Mouse (Mus musculus) urinary bladder, postnatal 14 days (tissue): ENCODE results near the gene Ogg1.
A peak's percentile ranks its signal among the peaks of the same experiment; 100 is the strongest.

Experiments
- DNase-seq: peaks from one replicate; pipeline ENCODE4 v3.0.0; 2021; ENCODE audit warnings: low spot score

Ogg1 gene

DNA sequence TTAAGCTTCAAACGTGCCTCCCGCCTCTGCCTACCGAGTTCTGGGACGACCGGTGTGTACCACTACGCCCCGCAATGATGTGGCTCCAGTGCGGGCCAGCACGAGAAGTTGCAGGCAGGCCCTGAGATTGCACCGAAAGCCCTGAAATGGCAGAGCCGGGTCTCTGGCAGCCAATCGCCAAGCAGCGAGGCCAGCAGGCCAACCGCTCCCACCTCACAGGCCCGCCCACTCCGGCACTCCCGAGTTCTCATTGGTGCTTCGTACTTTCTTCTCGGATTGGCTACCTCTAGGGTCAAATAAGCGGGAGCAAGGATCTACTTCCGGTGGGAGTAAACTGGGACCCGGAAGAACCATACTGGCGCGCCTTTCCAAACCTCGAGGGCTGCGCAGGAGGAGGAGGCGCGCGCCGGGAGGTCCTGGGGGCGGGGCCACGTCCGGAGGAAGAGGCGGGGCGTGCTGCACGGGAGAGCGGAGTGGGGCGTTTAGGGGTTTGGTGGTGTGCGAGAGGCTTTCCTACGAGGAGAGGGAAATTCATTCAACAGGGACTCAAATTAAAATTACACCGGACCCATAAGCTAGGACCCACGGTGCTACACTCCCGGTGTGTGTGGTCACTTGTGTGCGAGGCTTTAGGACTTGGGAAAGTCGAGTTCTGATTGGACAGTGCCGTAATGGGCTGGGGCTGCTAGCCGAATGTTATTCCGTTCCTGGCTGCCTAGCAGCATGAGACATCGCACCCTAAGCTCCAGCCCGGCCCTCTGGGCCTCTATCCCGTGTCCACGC is at the start of gene Ogg1:
Gene Ogg1, plus strand, starts transcription at position 440 of the 783 bp plus-strand sequence.
- peak; percentile 98 for DNase-seq

DNA sequence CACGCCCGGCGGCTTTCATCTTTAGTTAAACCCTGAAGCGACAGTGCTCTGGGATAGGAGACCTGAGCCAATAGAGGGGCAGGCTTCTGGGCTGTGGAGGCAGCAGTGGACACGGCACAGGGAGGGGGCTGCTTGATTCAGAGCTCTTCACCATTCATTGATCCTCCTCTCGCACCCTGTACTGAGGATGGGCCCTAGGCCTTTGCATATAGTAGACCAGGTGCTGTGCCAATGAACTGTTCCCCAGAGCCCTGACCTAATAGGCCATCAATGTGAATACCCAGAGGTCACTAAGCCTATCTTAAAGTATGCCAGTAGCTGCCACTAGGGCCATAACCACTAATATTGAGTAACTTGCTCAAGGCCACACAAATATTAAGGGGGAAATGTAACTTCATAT is 45.1 kb upstream of the Ogg1 start:
- DNase-seq: no peak

DNA sequence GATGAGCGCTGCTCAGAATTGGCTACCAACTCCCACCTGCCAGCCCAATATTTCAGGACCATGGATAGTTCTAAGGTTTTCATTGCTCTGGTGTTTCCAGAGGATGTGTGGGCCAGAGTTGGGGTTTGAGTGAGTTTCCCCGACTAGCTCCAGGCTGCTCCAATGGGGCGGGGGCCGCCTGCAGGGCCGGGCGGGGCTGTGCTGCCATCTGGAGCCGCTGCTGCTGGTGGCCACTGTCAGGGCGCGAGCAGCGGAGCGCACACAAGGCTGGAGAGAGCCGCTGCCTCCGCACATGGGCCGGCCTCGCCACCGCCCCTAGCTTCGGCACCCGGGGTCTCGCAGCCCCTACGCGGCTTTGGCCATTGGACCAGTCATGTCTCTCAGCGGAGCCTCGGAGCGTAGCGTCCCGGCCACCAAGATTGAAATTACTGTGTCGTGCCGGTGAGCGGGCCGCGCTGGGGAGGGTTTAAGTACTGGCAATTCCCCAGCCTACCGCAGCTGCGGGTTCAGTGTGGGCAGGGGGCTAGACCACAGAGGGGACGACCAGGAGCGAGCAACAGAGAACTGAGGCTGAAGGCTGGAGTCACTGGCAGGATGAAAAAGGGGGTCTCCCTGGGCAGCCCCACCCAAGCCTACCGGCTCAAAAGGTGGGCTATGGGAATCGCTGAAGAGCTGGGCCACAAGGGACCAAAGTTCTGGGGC is 44.5 kb upstream of the Ogg1 start, which contains the start of gene Cpne9:
Gene Cpne9, plus strand, starts transcription at position 207 of the 702 bp plus-strand sequence.
- DNase-seq: no peak

DNA sequence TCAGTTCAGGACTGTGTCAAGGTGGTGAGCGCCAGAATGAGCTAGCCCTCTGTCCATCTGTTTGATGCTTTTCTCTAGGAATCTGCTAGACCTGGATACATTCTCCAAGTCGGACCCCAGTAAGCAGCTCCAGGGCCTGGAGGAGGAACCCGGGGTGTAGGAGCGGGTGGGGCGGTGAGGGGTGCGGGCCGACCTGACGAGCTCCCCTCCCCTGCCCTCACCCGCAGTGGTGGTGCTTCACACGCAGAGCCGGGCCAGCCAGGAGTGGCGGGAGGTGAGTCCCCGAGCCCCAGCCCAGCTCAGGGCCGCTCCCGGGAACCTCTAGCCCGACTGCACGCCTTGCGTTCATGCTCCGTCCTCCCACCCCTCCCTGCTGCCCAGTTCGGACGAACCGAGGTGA is 43.8 kb upstream of the Ogg1 start:
- no peak for DNase-seq

DNA sequence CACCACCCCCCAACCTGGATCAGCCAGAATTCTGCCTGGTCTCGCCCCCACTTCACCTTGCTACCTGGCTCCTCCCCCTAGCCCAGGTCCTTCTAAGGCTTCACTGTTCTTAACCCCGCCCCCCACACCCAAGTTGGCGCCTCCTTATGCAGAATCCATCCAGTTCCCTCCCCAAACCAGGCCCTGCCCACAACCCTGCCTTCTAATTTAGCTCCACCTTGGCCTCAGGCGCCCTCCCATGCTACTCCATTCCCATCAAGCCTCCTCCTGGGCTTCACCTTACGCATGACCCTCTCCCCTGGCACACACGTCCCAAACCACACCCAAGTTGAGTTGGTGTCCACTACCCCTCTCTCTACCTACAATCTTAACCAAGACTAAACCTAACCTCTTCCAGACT is 43.3 kb upstream of the Ogg1 start:
- DNase-seq: no peak

DNA sequence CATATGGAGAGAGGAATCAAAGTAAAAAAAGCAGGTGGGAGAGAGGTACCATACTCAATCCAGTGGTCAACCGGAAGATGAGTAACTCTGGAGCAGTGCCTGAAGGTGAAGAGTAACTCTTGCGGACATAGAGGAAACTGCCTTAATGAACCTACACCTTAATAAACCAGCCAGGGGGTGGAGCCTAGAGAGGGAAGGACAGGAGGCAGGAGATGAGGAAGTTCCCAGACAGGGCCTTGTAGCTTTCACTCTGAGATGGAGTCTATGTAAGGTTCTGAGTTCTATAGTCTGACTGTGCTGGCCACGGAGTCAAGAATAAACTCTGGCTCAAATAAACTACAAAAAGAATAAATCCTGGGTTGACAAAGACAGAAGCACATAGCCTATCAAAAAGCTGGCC is 41.8 kb upstream of the Ogg1 start:
- DNase-seq: no peak

DNA sequence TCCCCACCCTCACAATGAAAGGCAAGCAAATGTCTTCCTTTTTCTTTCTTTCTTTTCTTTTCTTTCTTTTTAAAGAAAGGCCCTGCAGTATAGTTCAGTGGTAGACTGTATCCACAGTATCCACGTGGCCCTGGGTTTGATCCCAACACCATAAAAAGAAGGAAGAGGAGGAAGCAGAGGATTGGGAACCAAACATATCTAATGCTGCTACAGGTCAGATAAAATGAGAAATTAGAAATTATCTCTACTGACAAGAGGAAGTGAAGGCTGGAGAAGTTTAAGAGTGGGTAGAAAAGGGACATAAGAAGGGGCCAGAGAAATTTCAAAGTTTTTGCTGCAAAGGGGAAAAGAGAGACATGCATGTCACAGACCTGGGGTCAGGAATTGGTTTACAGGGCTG is 40.5 kb upstream of the Ogg1 start:
- no peak for DNase-seq

DNA sequence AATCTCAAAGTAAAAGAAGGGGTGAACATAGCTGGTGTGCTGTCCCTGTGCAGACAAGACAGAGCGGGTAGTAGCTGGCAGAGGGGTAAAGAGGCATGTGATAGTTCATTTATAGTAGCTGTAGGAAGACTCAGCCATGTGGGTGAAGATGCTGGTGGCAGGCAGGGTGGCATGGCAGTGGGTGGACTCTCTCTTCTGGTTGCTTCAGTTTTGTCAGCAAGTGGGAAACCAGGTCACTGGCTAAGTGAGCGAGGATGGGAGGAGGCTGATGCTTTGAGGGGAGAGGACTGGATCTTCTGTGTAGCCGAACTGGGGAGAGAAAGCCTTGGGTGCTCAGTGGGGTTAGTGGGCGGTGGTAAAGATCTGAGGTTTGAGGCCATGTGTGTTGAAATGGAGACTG is 39.5 kb upstream of the Ogg1 start:
- no peak for DNase-seq

DNA sequence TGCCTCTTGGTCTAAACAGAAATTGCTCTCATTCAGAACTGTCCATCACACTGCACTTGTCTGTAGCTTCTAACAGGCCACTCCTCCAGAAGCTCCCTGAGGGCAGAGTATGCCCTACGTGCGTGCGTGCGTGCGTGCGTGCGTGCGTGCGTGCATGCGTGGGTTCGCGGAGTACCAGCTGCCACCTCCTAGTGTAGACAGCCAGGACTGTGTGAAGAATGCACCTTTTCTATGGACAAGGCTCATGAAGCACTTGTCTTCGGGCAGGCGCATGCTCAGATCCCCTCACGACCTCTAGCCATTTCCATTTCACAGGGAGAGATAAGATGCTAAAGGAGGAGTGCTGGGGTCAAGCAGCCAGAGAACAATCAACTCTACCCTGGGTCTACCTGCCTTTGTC is 37.4 kb upstream of the Ogg1 start:
- DNase-seq: no peak

DNA sequence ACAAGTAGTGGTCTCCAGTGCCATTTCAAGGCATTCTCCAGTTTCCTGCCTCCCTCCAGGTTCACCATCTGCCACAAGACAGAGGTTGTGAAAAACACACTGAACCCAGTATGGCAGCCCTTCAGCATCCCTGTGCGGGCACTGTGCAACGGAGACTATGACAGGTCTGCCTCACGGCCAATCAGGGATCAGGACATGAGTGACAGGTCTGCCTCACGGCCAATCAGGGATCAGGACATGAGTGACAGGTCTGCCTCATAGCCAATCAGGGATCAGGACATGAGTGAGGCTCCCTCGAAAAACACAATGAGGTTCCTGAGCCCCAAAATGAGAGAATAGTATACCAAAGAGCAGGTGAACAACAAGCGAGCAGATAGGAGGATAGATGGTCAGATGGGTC is 36.4 kb upstream of the Ogg1 start:
- DNase-seq: no peak

DNA sequence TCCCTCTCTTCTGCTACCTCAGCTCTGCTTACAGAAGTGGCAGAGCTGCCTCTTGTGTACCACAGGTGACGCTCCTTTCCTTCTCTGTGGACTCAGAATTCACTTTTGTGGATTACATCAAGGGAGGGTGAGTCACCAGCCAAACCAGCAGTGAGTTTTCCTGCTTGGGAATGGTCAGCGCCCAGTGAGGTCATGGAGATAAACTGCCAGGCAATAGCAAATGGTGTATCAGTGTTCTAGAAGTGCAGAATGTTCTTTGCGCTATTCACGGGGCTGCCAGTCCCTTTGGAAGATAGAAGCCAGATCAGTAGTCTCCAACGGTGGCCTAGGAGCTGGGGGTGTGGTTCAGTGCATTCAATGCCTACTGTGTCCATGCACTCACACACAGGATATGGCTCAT is 33.8 kb upstream of the Ogg1 start:
- no peak for DNase-seq

DNA sequence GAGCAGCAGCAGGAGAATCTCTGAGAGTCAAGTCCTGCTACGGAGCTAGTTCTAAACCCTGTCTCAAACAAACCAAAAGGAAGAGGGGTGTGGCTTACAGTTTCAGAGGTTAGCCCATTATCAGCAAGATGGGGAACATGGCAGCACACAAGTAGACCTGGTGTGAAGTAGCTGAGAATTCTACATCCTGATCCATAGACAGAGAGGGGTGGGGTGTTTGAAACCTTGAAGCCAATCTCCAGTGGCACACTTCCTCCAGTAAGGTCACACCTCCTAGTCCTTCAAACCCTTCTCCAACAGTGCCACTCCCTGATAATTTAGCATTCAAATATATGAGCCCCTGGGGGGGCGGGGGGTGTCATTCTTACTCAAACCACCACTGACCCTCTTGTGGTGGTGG is 30.7 kb upstream of the Ogg1 start:
- DNase-seq: no peak

DNA sequence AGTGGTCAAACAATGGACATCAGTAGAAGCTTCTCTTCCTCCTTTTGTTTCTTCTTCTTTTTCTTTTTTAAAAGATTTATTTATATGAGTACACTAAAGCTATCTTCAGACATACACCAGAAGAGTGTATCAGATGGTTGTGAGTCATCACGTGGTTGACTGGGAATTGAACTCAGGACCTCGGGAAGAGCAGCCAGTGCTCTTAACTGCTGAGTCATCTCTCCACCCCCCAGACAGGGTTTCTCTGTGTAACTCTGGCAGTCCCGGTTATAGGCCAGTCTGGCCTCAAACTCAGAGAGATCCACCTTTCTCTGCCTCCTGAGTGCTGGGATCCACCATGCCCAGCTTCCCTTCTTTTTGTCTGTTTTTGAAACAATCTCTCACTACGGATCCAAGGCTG is 30.1 kb upstream of the Ogg1 start:
- no peak for DNase-seq

DNA sequence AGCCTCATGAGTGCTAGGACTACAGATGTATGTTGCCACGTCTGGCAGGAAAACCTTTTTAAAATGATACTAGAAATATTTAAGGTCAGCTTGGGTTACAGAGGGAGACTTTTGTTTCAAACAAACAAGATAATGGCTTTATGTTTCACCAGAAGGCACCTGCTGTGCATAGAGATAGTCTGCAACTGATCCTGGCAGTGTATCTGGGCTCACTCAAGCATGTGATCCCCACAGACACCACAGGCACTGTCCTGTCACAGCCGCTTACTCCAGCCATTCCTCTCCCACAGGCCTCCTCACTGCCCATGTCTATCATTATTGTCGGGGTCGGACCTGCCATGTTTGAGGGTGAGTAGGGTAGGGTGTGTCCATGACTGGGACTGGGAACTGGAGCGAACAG is 25.4 kb upstream of the Ogg1 start:
- DNase-seq: no peak

DNA sequence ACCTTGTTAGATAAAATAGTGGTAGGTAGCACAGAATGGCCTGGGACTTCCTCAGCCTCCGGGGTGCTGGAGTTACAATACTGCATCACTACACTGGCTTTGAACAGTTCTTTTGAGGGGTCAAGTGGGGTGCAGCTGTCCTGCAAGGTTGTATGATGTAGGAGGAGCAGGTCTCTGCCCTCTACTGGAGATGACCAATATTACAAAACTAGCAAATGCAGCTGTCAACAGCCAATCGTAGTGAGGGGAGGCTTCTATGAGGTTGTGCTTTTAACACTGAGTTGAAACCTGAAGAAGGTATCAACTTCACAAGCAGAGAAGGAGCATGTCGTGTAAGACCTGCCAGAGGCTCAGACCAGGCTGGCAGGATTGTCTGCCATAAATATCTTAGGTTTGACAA is 24.5 kb upstream of the Ogg1 start:
- DNase-seq: no peak

DNA sequence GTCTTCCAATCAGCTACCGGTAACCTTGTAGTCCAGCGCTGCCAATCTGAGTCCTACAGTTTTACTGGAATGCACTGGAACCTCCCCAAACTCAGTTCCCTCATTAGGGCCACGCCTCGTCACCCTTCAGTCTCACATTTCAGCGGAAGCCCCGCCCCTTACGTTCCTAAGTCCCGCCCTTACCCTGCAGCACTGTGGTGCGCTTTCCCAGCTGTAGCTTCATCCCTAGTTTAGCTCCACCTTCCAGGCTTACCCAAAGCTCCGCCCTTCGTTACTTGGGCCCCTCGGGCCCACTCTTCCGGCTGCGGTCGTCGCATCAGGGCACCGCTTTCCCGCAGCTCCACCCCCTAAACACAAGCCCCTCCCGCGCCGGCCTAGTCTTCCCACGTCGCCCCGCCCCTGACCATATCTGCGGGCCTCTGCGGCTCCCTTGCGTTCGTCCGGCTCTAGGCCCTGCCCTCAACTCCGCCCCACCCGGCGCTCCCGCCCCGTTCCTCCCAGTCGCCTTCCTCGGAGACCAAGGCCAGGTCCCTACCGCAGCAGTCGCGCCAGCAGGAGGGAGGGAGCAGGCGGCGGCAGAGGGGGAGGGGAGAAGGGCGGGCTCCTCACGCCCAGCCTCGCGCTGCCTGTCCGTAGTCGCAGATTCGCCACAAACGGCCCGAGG is 20.3 kb upstream of the Ogg1 start:
- peak; percentile 100 for DNase-seq

DNA sequence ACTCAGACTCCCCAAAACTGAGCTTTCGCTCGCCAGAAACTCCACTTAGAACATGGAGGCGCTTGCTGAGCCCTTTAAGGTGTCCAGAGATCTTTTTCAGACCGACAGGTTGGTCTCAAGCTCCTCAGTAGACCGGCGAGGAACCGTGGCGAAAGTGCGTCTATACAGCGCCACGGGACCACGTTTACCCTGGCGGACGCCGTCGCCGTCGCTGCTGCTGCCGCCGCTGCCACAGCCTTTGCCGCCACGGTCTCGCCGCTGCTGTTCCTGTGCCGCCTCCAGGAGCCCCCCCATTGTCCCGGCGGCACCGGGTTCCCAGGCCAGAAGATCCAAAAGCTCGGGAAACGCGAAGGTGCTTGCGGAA is 19.8 kb upstream of the Ogg1 start, which contains the start of gene Brpf1:
Gene Brpf1, plus strand, starts transcription at position 152 of the 364 bp plus-strand sequence.
- DNase-seq: no peak

DNA sequence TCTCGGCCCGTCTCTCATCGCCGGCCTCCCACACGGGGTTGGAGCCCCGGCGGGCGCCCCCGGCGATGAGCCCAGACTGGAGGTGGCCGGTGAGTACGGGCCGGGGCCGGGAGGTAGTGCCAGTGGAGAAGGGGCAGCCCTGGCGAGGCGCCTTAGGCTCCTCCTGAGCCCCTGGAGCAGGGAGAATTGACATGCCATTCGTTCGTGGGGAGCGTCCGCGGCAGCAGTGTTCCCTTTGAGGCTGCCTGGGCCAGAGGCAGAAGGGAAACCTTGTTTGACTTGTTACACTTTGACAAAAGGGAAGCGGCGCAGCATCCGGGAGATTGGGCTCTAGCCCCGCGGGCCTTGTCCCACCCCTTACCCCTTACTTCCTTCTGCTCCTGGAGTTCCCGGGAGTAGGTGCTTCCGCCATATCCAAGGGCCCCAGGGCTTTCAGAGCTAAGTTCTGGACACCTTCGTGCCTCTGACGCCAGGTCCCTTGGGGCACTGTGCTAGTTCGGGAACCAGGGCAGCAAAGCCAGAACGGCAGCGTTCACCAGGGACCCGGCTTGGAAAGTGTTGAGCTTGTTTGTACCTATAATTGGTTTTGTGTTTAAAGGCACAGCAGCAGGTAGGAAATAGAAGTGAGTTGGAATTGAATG is 19.2 kb upstream of the Ogg1 start:
- peak; percentile 47 for DNase-seq

DNA sequence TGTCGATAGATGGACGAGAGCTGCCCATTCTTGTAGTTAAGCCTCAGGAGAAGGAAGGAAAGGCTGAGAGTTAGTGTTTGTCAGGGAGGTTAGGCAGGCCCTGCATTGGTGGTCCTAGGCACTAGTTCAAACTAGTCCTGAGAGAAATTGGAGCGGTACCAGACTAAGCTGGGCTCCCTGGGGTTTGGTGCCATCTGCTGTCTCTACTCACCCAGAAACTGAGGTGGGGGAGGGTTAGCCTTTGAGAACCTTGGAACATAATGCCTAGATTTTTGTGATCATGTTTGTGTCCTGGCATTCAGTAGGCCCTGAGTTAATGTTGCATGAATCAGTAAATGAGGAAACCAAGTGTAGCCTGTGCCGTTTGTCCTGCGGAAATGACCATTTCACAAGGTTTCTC is 18.6 kb upstream of the Ogg1 start:
- no peak for DNase-seq

DNA sequence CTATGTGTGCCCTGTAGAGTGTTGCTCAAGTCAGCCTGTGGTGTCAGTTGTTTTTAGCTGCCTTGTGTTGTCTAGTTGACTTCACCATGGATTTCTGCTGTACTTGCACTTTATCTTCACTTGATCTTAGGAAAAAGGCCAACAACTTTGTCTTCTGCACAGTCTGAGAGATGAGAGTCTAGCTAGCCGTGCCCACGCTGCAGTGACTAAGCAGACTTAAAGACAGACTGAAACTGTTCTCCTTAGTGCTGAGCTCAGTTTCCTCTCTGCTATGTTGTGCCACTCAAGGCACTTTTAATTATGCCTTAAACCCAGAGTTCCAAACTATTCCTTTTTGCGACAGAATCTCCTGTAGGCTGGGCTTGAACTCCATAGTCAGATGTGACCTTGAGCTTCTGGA is 10.8 kb upstream of the Ogg1 start:
- no peak for DNase-seq

DNA sequence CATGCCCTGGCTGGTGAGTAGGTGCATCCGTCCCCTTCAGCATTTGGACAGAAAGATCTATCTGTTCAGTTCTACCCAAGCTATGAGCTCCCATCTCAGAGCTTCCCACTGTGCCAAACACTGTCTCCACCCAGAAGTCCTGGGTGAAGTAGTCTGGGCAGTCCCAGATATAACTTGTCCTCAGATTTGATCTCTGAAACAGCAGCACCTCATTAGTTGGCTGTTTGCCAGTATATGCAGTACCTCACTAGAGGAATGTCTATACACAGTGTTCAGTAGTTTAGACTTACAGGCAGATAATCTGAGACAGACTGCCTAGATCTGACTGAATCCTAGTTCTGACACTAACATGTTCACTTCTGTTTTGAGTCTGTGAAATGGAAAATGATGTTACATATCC is 2.6 kb downstream of the Ogg1 start:
- no peak for DNase-seq

DNA sequence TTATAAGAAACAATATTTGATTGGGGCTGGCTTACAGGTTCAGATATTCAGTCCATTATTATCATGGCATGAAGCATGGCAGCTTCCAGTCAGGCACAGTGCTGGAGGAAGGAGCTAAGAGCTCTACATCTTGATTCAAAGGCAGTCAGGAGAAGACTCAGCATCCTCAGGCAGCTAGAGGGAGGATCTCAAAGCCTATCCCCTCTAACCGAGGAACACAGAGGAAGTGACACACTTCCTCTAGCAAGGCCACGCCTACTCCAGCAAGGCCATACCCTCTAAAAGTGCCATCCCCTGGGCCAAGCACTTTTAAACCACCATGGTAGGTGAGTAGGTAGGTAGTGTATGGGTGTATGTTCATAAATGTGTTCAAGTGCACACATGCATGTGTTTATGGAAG is 3.8 kb downstream of the Ogg1 start:
- DNase-seq: no peak

DNA sequence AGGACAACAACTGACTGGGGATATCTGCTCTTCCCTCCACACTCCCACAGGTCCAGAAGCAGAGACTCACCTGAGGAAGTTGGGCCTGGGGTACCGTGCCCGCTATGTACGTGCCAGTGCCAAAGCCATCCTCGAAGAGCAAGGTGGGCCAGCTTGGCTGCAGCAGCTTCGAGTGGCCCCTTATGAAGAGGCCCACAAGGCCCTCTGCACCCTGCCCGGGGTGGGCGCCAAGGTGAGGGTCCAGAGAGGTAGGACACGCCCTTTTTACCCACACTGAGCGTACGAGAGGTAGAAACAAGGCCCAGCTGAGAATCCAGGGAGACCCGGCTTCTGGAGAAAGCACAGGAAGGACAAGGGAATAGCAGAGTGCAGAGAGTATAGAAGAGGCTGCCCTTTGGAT is 4.9 kb downstream of the Ogg1 start:
- DNase-seq: no peak
